Mouse (Mus musculus) limb, embryonic 15.5 days (tissue): Measurements from ENCODE around the gene Scel. TPM values are rescaled to one million over a fixed set of nuclear protein-coding genes. Genes with fewer than 3 reads are reported as not detected.

ENCODE experiments used
- ATAC-seq: fragments of 200-750 bp; cut with Nextera tagmentation; 2 replicates; pipeline ENCODE4 v1.8.0; 2017; ENCODE audit warnings: low read depth, moderate TSS enrichment; ENCODE audit not compliant: insufficient number of reproducible peaks, low FRiP score, low TSS enrichment
- H3K27ac ChIP-seq: fragments of 300-500 bp; sonication (generic); 2 replicates; pipeline ENCODE4 v1.5.1; 2015; ENCODE audit warnings: moderate library complexity, mild to moderate bottlenecking, inconsistent platforms
- H3K27me3 ChIP-seq: fragments of 300-500 bp; sonication (generic); 2 replicates; pipeline ENCODE4 v1.6.1; 2015; ENCODE audit warnings: inconsistent platforms
- H3K36me3 ChIP-seq: fragments of 300-500 bp; sonication (generic); 2 replicates; pipeline ENCODE4 v1.6.1; 2015; ENCODE audit warnings: inconsistent platforms
- H3K4me1 ChIP-seq: fragments of 300-500 bp; sonication (generic); 2 replicates; pipeline ENCODE4 v1.6.1; 2015; ENCODE audit warnings: inconsistent platforms
- H3K4me2 ChIP-seq: fragments of 300-500 bp; sonication (generic); 2 replicates; pipeline ENCODE4 v1.6.1; 2015; ENCODE audit warnings: mild to moderate bottlenecking, inconsistent platforms
- H3K4me3 ChIP-seq: fragments of 300-500 bp; sonication (generic); 2 replicates; pipeline ENCODE4 v1.5.1; 2015; ENCODE audit warnings: mild to moderate bottlenecking, inconsistent platforms
- H3K9ac ChIP-seq: fragments of 300-500 bp; sonication (generic); 2 replicates; pipeline ENCODE4 v1.6.1; 2015; ENCODE audit warnings: inconsistent platforms
- H3K9me3 ChIP-seq: fragments of 300-500 bp; sonication (generic); 2 replicates; pipeline ENCODE4 v1.6.1; 2016; ENCODE audit warnings: inconsistent platforms
- WGBS: fragments of 180-500 bp; shearing (Covaris S2); methylation state at CpG from one replicate; pipeline ENCODE4 v1.1.7; 2015; 5-methylcytosine and 5-hydroxymethylcytosine counted together
- polyA plus RNA-seq: library from polyadenylated mRNA; unstranded; fragments of >200 nt; fragmentation: Nextera tagmentation; extraction: Ambion mirVana; gene quantifications from 2 replicates; pipeline ENCODE4 v1.2.1, GENCODE M21; 2015

Gene Scel
- polyA plus RNA-seq, 1 experiment from 2014 or later: 33.2 TPM

GRCm38 (mm10) chr14:103587208-103587900 is 74.2 kb downstream of the Scel start:
- Histone ChIP-seq H3K27ac (no peak overlapping the region), H3K4me2 (no peak overlapping the region), H3K27me3 (no peaks in the 10 kb centered on the region), H3K9me3 (no peaks in the 10 kb centered on the region), H3K4me3 (no peak overlapping the region), H3K9ac (no peak overlapping the region), H3K36me3 (no peaks in the 10 kb centered on the region), H3K4me1 (no peaks in the 10 kb centered on the region)
- ATAC-seq: no peak
- WGBS: 71% methylated on average over 10 of the region's 10 CpGs

GRCm38 (mm10) chr14:103589819-103590218 is 76.7 kb downstream of the Scel start:
- Histone ChIP-seq H3K27me3 (no peaks in the 10 kb centered on the region), H3K36me3 (no peaks in the 10 kb centered on the region), H3K27ac (no peak overlapping the region), H3K4me2 (no peak overlapping the region), H3K4me3 (no peak overlapping the region), H3K4me1 (no peaks in the 10 kb centered on the region), H3K9me3 (no peaks in the 10 kb centered on the region), H3K9ac (no peak overlapping the region)
- 59% methylated on average over 7 of the region's 7 CpGs for WGBS
- no peak for ATAC-seq

- Histone ChIP-seq H3K4me2 (no peak overlapping the region), H3K27ac (no peak overlapping the region), H3K4me3 (no peak overlapping the region), H3K4me1 (no peaks in the 10 kb centered on the region), H3K36me3 (no peaks in the 10 kb centered on the region), H3K27me3 (no peaks in the 10 kb centered on the region), H3K9me3 (no peaks in the 10 kb centered on the region), H3K9ac (no peak overlapping the region)
- WGBS: 54% methylated on average over 5 of the region's 5 CpGs
- ATAC-seq: no peak
Observed at GRCm38 (mm10) chr14:103595870-103596269, 82.7 kb downstream of the Scel start.

GRCm38 (mm10) chr14:103608063-103608462 is 94.9 kb downstream of the Scel start:
- no peaks in the 10 kb centered on the region for H3K9me3 ChIP-seq
- no peak overlapping the region for H3K4me2 ChIP-seq
- WGBS: 76% methylated on average over 8 of the region's 8 CpGs
- no peaks in the 10 kb centered on the region for H3K27me3 ChIP-seq
- no peaks in the 10 kb centered on the region for H3K36me3 ChIP-seq
- ATAC-seq: no peak
- H3K9ac ChIP-seq: no peak overlapping the region
- H3K4me3 ChIP-seq: no peak overlapping the region
- no peaks in the 10 kb centered on the region for H3K4me1 ChIP-seq
- H3K27ac ChIP-seq: no peak overlapping the region

- no peaks in the 10 kb centered on the region for H3K36me3 ChIP-seq
- no peak overlapping the region for H3K4me2 ChIP-seq
- no peaks in the 10 kb centered on the region for H3K9me3 ChIP-seq
- H3K4me1 ChIP-seq: no peaks in the 10 kb centered on the region
- WGBS: 65% methylated on average over 6 of the region's 6 CpGs
- no peak for ATAC-seq
- no peak overlapping the region for H3K9ac ChIP-seq
- no peak overlapping the region for H3K4me3 ChIP-seq
- no peak overlapping the region for H3K27ac ChIP-seq
- no peaks in the 10 kb centered on the region for H3K27me3 ChIP-seq
Observed at GRCm38 (mm10) chr14:103613573-103614271, 100.6 kb downstream of the Scel start.

GRCm38 (mm10) chr14:103614272-103614587 is 101.1 kb downstream of the Scel start:
- Histone ChIP-seq H3K36me3 (no peaks in the 10 kb centered on the region), H3K27ac (no peak overlapping the region), H3K27me3 (no peaks in the 10 kb centered on the region), H3K4me1 (no peaks in the 10 kb centered on the region), H3K4me2 (no peak overlapping the region), H3K9me3 (no peaks in the 10 kb centered on the region), H3K9ac (no peak overlapping the region), H3K4me3 (no peak overlapping the region)
- no peak for ATAC-seq
- WGBS: 88% methylated on average over 4 of the region's 4 CpGs

GRCm38 (mm10) chr14:103619756-103620155 is 106.6 kb downstream of the Scel start:
- H3K4me2 ChIP-seq: no peak overlapping the region
- no peaks in the 10 kb centered on the region for H3K36me3 ChIP-seq
- 90% methylated on average over 4 of the region's 4 CpGs for WGBS
- no peaks in the 10 kb centered on the region for H3K4me1 ChIP-seq
- no peaks in the 10 kb centered on the region for H3K27me3 ChIP-seq
- no peaks in the 10 kb centered on the region for H3K9me3 ChIP-seq
- H3K9ac ChIP-seq: no peak overlapping the region
- H3K27ac ChIP-seq: no peak overlapping the region
- no peak overlapping the region for H3K4me3 ChIP-seq
- ATAC-seq: no peak

- no peak overlapping the region for H3K27ac ChIP-seq
- no peaks in the 10 kb centered on the region for H3K9me3 ChIP-seq
- no peak overlapping the region for H3K4me3 ChIP-seq
- no peak for ATAC-seq
- no peaks in the 10 kb centered on the region for H3K4me1 ChIP-seq
- no peaks in the 10 kb centered on the region for H3K27me3 ChIP-seq
- no peak overlapping the region for H3K4me2 ChIP-seq
- H3K9ac ChIP-seq: no peak overlapping the region
- WGBS: 88% methylated on average over 2 of the region's 2 CpGs
- no peaks in the 10 kb centered on the region for H3K36me3 ChIP-seq
Observed at GRCm38 (mm10) chr14:103621207-103621606, 108.1 kb downstream of the Scel start.

- 86% methylated on average over 6 of the region's 6 CpGs for WGBS
- no peak overlapping the region for H3K4me3 ChIP-seq
Observed at GRCm38 (mm10) chr14:103626100-103626499, 113.0 kb downstream of the Scel start.

GRCm38 (mm10) chr14:103629639-103630364 is 116.7 kb downstream of the Scel start:
- 71% methylated on average over 7 of the region's 7 CpGs for WGBS
- Histone ChIP-seq H3K9me3 (no peaks in the 10 kb centered on the region), H3K4me2 (no peak overlapping the region), H3K4me3 (no peak overlapping the region), H3K9ac (no peak overlapping the region), H3K27me3 (no peaks in the 10 kb centered on the region), H3K36me3 (no peaks in the 10 kb centered on the region), H3K27ac (no peak overlapping the region), H3K4me1 (no peaks in the 10 kb centered on the region)
- no peak for ATAC-seq

More at GRCm38 (mm10) chr14:103626100-103626499, 113.0 kb downstream of the Scel start:
- H3K27ac ChIP-seq: no peak overlapping the region
- no peaks in the 10 kb centered on the region for H3K36me3 ChIP-seq
- H3K9ac ChIP-seq: no peak overlapping the region
- no peaks in the 10 kb centered on the region for H3K4me1 ChIP-seq
- ATAC-seq: no peak
- H3K27me3 ChIP-seq: no peaks in the 10 kb centered on the region
- H3K9me3 ChIP-seq: no peaks in the 10 kb centered on the region
- H3K4me2 ChIP-seq: no peak overlapping the region

- no peaks in the 10 kb centered on the region for H3K36me3 ChIP-seq
- no peaks in the 10 kb centered on the region for H3K4me1 ChIP-seq
- H3K27ac ChIP-seq: no peak overlapping the region
- no peaks in the 10 kb centered on the region for H3K9me3 ChIP-seq
- no peak for ATAC-seq
- H3K9ac ChIP-seq: no peak overlapping the region
- no peak overlapping the region for H3K4me2 ChIP-seq
- no peak overlapping the region for H3K4me3 ChIP-seq
- H3K27me3 ChIP-seq: no peaks in the 10 kb centered on the region
- 83% methylated on average over 8 of the region's 8 CpGs for WGBS
Observed at GRCm38 (mm10) chr14:103630545-103630944, 117.4 kb downstream of the Scel start.

GRCm38 (mm10) chr14:103643933-103644332 is 130.8 kb downstream of the Scel start:
- WGBS: 80% methylated on average over 3 of the region's 3 CpGs

More at GRCm38 (mm10) chr14:103643933-103644332, 130.8 kb downstream of the Scel start:
- Histone ChIP-seq H3K27me3 (no peaks in the 10 kb centered on the region), H3K4me3 (no peak overlapping the region), H3K36me3 (no peaks in the 10 kb centered on the region), H3K4me2 (no peak overlapping the region), H3K27ac (no peak overlapping the region), H3K9ac (no peak overlapping the region), H3K9me3 (no peaks in the 10 kb centered on the region), H3K4me1 (no peaks in the 10 kb centered on the region)
- ATAC-seq: no peak
